Mouse (Mus musculus) CH12.LX (cell line): Measurements from ENCODE around the gene Rapgef4. TPM values are rescaled to one million over a fixed set of nuclear protein-coding genes. Genes with fewer than 3 reads are reported as not detected.

Source experiments
- DNase-seq: peaks from one replicate; pipeline ENCODE4 v3.0.0-alpha.2; 2013; ENCODE audit errors: extremely low read depth
- H3K27ac ChIP-seq: 2 replicates; pipeline ENCODE4 v1.5.1; 2012; ENCODE audit warnings: low read depth, mild to moderate bottlenecking, control low read depth, moderate library complexity; ENCODE audit not compliant: insufficient read depth
- H3K27me3 ChIP-seq: replicated peaks from 2 replicates; pipeline ENCODE3; 2012; ENCODE audit warnings: inconsistent platforms
- H3K36me3 ChIP-seq, 2 experiments: replicated peaks in 1 of 2; 2 replicates each; pipeline versions ENCODE3 to v1.6.1; 2012; ENCODE audit warnings: inconsistent platforms in 1 of 2, low read length in 1 of 2, mild to moderate bottlenecking in 1 of 2, mixed read lengths in 1 of 2, moderate library complexity in 1 of 2; ENCODE audit not compliant: control insufficient read depth in 1 of 2, insufficient read depth in 1 of 2
- H3K4me1 ChIP-seq, 2 experiments: 2 replicates each; pipeline ENCODE4 v1.6.1; 2012; ENCODE audit warnings: inconsistent platforms in 1 of 2, moderate library complexity in 1 of 2; ENCODE audit not compliant: insufficient read depth in 2 of 2, control insufficient read depth in 1 of 2
- H3K4me2 ChIP-seq: 2 replicates; pipeline ENCODE4 v1.6.1; 2012; ENCODE audit warnings: low read depth, mild to moderate bottlenecking, control low read depth; ENCODE audit not compliant: poor library complexity, insufficient read depth, severe bottlenecking
- H3K4me3 ChIP-seq, 3 experiments: fragments of 150-350 bp in 1 of 3; sonication (generic) in 1 of 3; replicated peaks in 1 of 3; 2 replicates each; pipeline versions ENCODE3 to v1.5.1; 2011 to 2012; ENCODE audit warnings: low read depth in 2 of 3, low read length in 2 of 3, mild to moderate bottlenecking in 2 of 3, moderate library complexity in 2 of 3, control low read depth in 1 of 3, improper control_type of control experiment in 1 of 3, inconsistent platforms in 1 of 3, mixed read lengths in 1 of 3; ENCODE audit not compliant: poor library complexity in 1 of 3
- H3K79me2 ChIP-seq: replicated peaks from 2 replicates; pipeline ENCODE4 v1.6.1; 2012; ENCODE audit warnings: mild to moderate bottlenecking, moderate library complexity; ENCODE audit not compliant: control insufficient read depth, poor library complexity, insufficient read depth, severe bottlenecking; ENCODE audit errors: extremely low read depth
- H3K9ac ChIP-seq: 2 replicates; pipeline ENCODE4 v1.6.1; 2012; ENCODE audit warnings: low read depth, mild to moderate bottlenecking, control low read depth, moderate library complexity; ENCODE audit not compliant: insufficient read depth
- H3K9me3 ChIP-seq: replicated peaks from 2 replicates; pipeline ENCODE3; 2012; ENCODE audit warnings: low read length, inconsistent platforms, mixed read lengths
- CHD2 ChIP-seq: IDR thresholded peaks from 2 replicates; pipeline ENCODE4 v1.6.1; 2011; ENCODE audit warnings: low read length, improper control_type of control experiment
- CTCF ChIP-seq, 2 experiments: IDR thresholded peaks in 1 of 2; conservative IDR thresholded peaks in 1 of 2; 2 replicates each; pipeline ENCODE4 v1.5.1; 2011 to 2012; ENCODE audit warnings: low read depth in 2 of 2, low read length in 2 of 2, improper control_type of control experiment in 1 of 2, inconsistent platforms in 1 of 2, mild to moderate bottlenecking in 1 of 2, moderate library complexity in 1 of 2
- EP300 ChIP-seq: IDR thresholded peaks from 2 replicates; pipeline ENCODE4 v1.6.1; 2011; ENCODE audit warnings: low read length, improper control_type of control experiment
- ETS1 ChIP-seq: conservative IDR thresholded peaks from 2 replicates; pipeline ENCODE4 v1.6.1; 2012; ENCODE audit warnings: low read depth, mild to moderate bottlenecking, inconsistent platforms, low read length, improper control_type of control experiment, moderate library complexity
- GABPA ChIP-seq: IDR thresholded peaks from 2 replicates; pipeline ENCODE4 v1.6.1; 2012; ENCODE audit warnings: low read depth, low read length, improper control_type of control experiment, inconsistent platforms; ENCODE audit not compliant: insufficient replicate concordance
- IRF4 ChIP-seq: IDR thresholded peaks from 2 replicates; pipeline ENCODE4 v1.6.1; 2014; ENCODE audit warnings: low read depth, mild to moderate bottlenecking, inconsistent platforms, low read length, improper control_type of control experiment
- JUN ChIP-seq: IDR thresholded peaks from 2 replicates; pipeline ENCODE4 v1.6.1; 2011; ENCODE audit warnings: low read depth, mild to moderate bottlenecking, low read length, improper control_type of control experiment, moderate library complexity; ENCODE audit not compliant: insufficient read depth
- KAT2A ChIP-seq: IDR thresholded peaks from 2 replicates; pipeline ENCODE4 v1.6.1; 2012; ENCODE audit warnings: low read length, improper control_type of control experiment, inconsistent platforms; ENCODE audit not compliant: insufficient replicate concordance
- MAFK ChIP-seq: IDR thresholded peaks from 2 replicates; pipeline ENCODE4 v1.6.1; 2011; ENCODE audit warnings: low read length, improper control_type of control experiment; ENCODE audit not compliant: insufficient replicate concordance
- NELFE ChIP-seq: IDR thresholded peaks from 2 replicates; pipeline ENCODE4 v1.6.1; 2011; ENCODE audit warnings: low read depth, low read length, improper control_type of control experiment
- RAD21 ChIP-seq: IDR thresholded peaks from 2 replicates; pipeline ENCODE4 v1.6.1; 2011; ENCODE audit warnings: low read depth, mild to moderate bottlenecking, low read length, improper control_type of control experiment, moderate library complexity
- SIN3A ChIP-seq: IDR thresholded peaks from 2 replicates; pipeline ENCODE4 v1.6.1; 2012; ENCODE audit warnings: low read length, improper control_type of control experiment, inconsistent platforms
- SMC3 ChIP-seq: IDR thresholded peaks from 2 replicates; pipeline ENCODE4 v1.6.1; 2011; ENCODE audit warnings: low read depth, low read length, improper control_type of control experiment
- UBTF ChIP-seq: IDR thresholded peaks from 2 replicates; pipeline ENCODE4 v1.6.1; 2012; ENCODE audit warnings: low read depth, mild to moderate bottlenecking, inconsistent platforms, low read length, improper control_type of control experiment, moderate library complexity
- ZC3H11A ChIP-seq: IDR thresholded peaks from 2 replicates; pipeline ENCODE4 v1.6.1; 2012; ENCODE audit warnings: low read depth, mild to moderate bottlenecking, inconsistent platforms, low read length, improper control_type of control experiment
- ZKSCAN1 ChIP-seq: IDR thresholded peaks from 2 replicates; pipeline ENCODE4 v1.6.1; 2012; ENCODE audit warnings: low read depth, inconsistent platforms, low read length, improper control_type of control experiment, borderline replicate concordance
- ZMIZ1 ChIP-seq: IDR thresholded peaks from 2 replicates; pipeline ENCODE4 v1.6.1; 2012; ENCODE audit warnings: low read depth, mild to moderate bottlenecking, inconsistent platforms, low read length, improper control_type of control experiment
- dilution Hi-C: fragments of 300-500 bp; cut with MboI; formaldehyde crosslinking; loops from 2 replicates; pipeline ENCODE4 v1.14.3; 2020; ENCODE audit warnings: low sequenced_read_pairs; ENCODE audit not compliant: extremely low pct_unique_long_range_greater_than_20kb, extremely low pct_ligation_motif_present
- in situ Hi-C: fragments of 300-500 bp; cut with MboI; formaldehyde crosslinking; loops from 3 replicates; pipeline ENCODE4 v1.14.3; 2019; ENCODE audit warnings: low sequenced_read_pairs, low pct_ligation_motif_present, low pct_unique_long_range_greater_than_20kb, mixed read lengths
- polyA plus RNA-seq: library from polyadenylated mRNA; unstranded; fragments of >175 nt; gene quantifications from 2 replicates; pipeline ENCODE4 v1.2.1, GENCODE M21; 2012; ENCODE audit warnings: low read depth; ENCODE audit not compliant: insufficient read length
- total RNA-seq, 2 experiments: library from RNA; depleted of rRNA; stranded (reverse); fragments of 300-350 nt in 1 of 2; fragments of >200 nt in 1 of 2; gene quantifications; 2 replicates each; pipeline ENCODE4 v1.2.3; 2012 to 2014

Rapgef4 gene
- total and polyA plus RNA-seq, 3 experiments, result 0.12 to 0.13 TPM; not detected in 1

DNA sequence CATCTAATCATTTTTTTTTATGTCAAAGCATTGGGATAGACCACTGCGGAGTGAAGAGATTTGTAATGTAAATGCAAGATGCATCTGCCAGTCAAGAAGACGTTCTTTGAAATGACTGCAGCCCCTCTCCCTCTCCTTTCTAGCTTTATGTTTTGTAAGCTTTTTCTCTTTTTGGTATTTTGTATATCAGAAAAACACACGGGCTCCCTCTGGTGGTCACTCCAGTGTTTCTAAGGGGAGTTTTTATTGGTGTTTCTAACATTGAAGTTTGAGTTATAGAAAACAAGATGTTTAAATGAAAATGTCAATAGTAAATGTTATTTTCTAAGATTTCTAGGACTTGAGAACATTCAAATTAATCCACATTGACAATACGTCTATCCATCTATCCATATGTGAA is 168.0 kb downstream of the Rapgef4 start:
- in situ Hi-C loops, result loop anchor here (5.0 to 10.0 kb wide), 2 partner anchors 54 to 107 kb away; no protein-coding TSS in a partner anchor
- peak; percentile 57 for DNase-seq
- no peak for TF ChIP-seq KAT2A
- TF ChIP-seq SIN3A, result no peak
- peak; percentile 36; the same call in 1 of the 2 replicates for TF ChIP-seq ZKSCAN1
- no peak for TF ChIP-seq EP300
- no peak for TF ChIP-seq JUN
- no peak for TF ChIP-seq CHD2
- no peak for TF ChIP-seq ETS1
- peak; percentile 85 for TF ChIP-seq RAD21
- no peak for TF ChIP-seq IRF4
- peak; percentile 94 for TF ChIP-seq SMC3
- no peak for TF ChIP-seq GABPA
- no peak for TF ChIP-seq UBTF
- TF ChIP-seq CTCF (conservative IDR thresholded peaks at IDR 0.05 in 1 of 2, IDR thresholded peaks at IDR 0.05 in 1 of 2; ENCODE audit: low read depth in 2 of 2, low read length in 2 of 2), result peak; percentile 16 to 91
- TF ChIP-seq ZC3H11A, result peak; percentile 81
- Histone ChIP-seq H3K4me3 (no peak overlapping the region), H3K27me3 (no peaks in the 10 kb centered on the region), H3K9ac (no peak overlapping the region), H3K4me2 (no peak overlapping the region), H3K36me3 (no peaks in the 10 kb centered on the region), H3K9me3 (no peaks in the 10 kb centered on the region), H3K79me2 (no peaks in the 10 kb centered on the region), H3K27ac (no peak overlapping the region), H3K4me1 (peaks cover 0 to 6% of the 10 kb centered on the region in 2 experiments; a peak in 2 of 4 replicates)
- dilution Hi-C loops, result no loop called here

DNA sequence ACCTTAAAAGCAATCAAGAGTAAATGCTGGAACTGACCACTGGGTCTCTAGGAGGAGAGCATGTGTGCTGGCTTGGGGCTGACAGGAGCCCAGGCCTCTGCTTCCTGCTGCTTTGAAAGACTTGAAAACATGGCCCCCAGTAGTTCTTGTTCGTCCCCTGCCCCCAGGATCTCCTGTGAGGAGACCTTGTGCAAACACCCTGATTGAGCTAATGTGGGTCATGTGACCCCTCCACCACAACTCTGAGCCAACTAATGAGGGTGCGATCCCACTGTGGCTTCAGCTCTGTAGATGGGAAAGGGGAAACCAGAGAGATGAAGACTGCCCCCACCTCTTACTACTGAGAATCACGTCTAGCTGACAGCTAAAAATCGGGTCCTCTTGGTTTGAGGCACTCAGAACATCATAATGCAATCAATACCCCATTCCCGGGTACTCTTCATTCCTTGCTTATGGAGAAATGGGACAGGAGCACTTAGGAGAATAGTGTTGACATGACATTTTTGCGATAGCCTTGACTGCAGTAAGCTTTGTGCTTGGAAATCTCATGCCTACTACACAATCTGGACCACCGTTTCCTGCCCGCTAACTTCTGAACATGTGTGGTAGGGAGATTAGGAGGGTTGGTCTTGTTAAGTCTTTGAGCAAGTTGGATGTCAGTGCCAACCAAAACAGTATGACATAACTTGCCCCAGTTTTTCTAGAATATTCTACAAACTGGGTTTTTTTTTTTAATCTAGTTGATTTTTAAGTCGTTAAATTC is 170.9 kb downstream of the Rapgef4 start:
- Histone ChIP-seq H3K27me3 (no peaks in the 10 kb centered on the region), H3K27ac (no peak overlapping the region), H3K4me1 (no peaks in the 10 kb centered on the region), H3K9ac (no peak overlapping the region), H3K79me2 (no peaks in the 10 kb centered on the region), H3K4me2 (no peak overlapping the region), H3K9me3 (no peaks in the 10 kb centered on the region), H3K36me3 (no peaks in the 10 kb centered on the region), H3K4me3 (no peak overlapping the region)
- DNase-seq, result no peak
- TF ChIP-seq NELFE (no peak), RAD21 (no peak), JUN (no peak), ZMIZ1 (no peak), ZC3H11A (no peak), MAFK (no peak)
- in situ Hi-C loops, result no loop called here
- dilution Hi-C loops, result no loop called here
